Mouse (Mus musculus): ENCODE measurements at regions not wholly inside any gene's neighbourhood (a gene's known extent, or its start where the extent isn't known, plus 50 kb on each side); places are given as distances from the start of the nearest gene placed in this dataset.

- TF ChIP-seq CTCF (IDR thresholded peaks at IDR 0.05; ENCODE audit: control insufficient read depth, insufficient read depth, insufficient replicate concordance, low read depth, low read length) (no peak), POLR2A (IDR thresholded peaks at IDR 0.05; ENCODE audit: control insufficient read depth, low read depth, low read length) (no peak)
Observed at GRCm38 (mm10) chr15:62511461-62511860, 1333.5 kb downstream of the Gsdmc2 start.

Measured in testis, adult 2 months (tissue).